Mouse (Mus musculus): ENCODE results near the gene Best3. TPM values are rescaled to one million over a fixed set of nuclear protein-coding genes. Genes with fewer than 3 reads are reported as not detected.

Best3 gene
- polyA plus RNA-seq, 1 experiment = 0.08 TPM

DNA sequence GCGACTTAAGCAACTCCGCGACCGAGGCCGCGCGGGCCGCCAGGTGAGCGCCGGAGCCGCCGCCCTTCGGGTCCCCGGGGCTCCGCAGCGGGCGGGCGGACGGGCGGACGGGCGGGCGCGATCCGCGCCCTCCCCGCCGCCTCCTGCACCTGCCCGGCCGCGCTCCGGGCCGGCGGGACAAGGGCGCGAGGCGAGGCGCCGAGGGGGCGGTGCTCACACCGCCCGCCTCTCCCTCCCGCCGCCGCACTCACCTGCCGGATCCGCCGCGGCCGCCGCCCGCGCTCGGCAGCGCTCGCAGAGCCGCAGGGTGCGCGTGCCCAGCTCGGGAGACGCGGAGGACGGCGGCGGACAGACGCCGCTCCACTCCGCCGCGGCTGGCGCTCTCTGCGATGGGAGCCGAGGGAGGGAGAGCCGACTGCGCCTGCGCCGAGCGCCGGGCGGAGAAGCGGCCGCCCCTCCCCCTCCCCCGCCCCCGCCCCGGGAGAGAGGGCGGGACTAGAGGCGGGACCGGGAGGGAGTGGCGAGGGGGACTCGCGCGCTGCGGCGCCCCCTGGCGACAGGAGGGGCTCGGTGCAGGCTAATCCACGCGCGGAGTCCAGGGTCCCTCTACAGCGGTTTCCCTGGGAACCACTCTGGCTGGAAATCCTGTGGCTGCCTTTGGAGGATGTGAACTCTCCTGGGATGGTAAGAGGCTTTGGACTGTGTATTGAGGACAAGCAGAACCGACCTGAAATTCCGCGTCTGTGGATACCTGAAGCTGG lies 35.9 kb upstream of the Best3 start, which contains the start of gene Rab3ip:
Gene Rab3ip, minus strand, starts transcription at position 761 of the 761 bp plus-strand sequence.
- H3K4me1 ChIP-seq (ENCODE audit: control insufficient read depth, insufficient read depth, insufficient read length, low read length) = peaks cover 8% of the 10 kb centered on the region; the same call in 1 of the 2 replicates
- peak within 1 kb of the TSS; percentile 76 for H3K27ac ChIP-seq (ENCODE audit: insufficient read depth, low read depth, low read length)
- H3K36me3 ChIP-seq (ENCODE audit: control insufficient read depth, insufficient read depth, low read length) = no peaks in the 10 kb centered on the region
- peak within 1 kb of the TSS; percentile 95 for H3K4me3 ChIP-seq (ENCODE audit: low read depth, low read length)
- 1% methylated on average over 102 of the region's 103 CpGs for WGBS
- H3K27me3 ChIP-seq (ENCODE audit: control insufficient read depth, insufficient read depth, low read length) = no peaks in the 10 kb centered on the region
- TF ChIP-seq CTCF (IDR thresholded peaks at IDR 0.05; ENCODE audit: extremely low read depth, insufficient read length, insufficient replicate concordance, low read depth, low read length) = peak; percentile 88
- peak; percentile 76 for TF ChIP-seq POLR2A (IDR thresholded peaks at IDR 0.05; ENCODE audit: low read depth, low read length)

DNA sequence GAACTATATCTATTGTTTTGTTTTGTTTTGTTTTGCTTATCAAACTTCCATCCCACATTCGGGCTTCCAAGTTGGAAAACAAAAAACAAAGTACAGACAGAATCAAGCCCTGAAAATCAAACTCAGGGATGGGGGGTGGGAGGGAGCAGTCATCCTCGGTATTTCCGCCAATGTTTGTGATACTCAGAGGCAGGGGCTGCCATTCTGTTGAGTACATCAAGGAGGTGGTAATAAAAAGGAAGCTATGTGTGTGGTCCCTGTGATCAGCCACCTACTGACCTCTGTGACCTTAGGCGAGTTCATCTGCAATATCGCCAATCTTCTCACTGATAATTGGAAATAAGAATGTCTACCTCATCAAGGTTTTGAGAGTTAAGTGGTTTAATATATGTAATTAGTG lies 35.2 kb upstream of the Best3 start:
- peaks cover 8% of the 10 kb centered on the region; the same call in 1 of the 2 replicates for H3K4me1 ChIP-seq (ENCODE audit: control insufficient read depth, insufficient read depth, insufficient read length, low read length)
- H3K27ac ChIP-seq (ENCODE audit: insufficient read depth, low read depth, low read length) = no peak overlapping the region
- 14% methylated on average over 5 of the region's 5 CpGs for WGBS

DNA sequence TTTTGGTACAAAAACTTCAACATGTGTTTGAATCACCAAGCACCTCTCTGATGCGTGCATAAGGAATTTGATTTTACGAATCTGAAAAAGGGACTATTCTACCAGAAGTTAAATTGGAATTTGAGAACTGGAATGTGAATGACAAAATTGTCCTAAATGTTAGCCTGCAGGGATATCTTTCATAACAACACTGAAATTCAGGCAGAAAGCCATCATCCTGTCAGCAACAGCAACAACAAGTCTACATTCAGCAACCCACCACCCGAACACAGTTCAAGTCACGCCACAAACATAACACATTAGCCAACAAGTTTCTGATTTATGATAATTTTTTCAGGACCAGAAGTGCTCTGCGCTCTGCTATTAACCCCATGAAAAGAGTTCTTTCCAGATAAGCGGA lies 30.9 kb upstream of the Best3 start:
- Histone ChIP-seq H3K27me3 (ENCODE audit: control insufficient read depth, insufficient read depth, low read length) (no peaks in the 10 kb centered on the region), H3K36me3 (ENCODE audit: control insufficient read depth, insufficient read depth, low read length) (no peaks in the 10 kb centered on the region), H3K27ac (ENCODE audit: insufficient read depth, low read depth, low read length) (no peak overlapping the region), H3K4me1 (ENCODE audit: control insufficient read depth, insufficient read depth, insufficient read length, low read length) (peaks cover 2% of the 10 kb centered on the region; the same call in 1 of the 2 replicates), H3K4me3 (ENCODE audit: low read depth, low read length) (no peak overlapping the region)
- TF ChIP-seq POLR2A (IDR thresholded peaks at IDR 0.05; ENCODE audit: low read depth, low read length) (no peak), CTCF (IDR thresholded peaks at IDR 0.05; ENCODE audit: extremely low read depth, insufficient read length, insufficient replicate concordance, low read depth, low read length) (no peak)
- WGBS = 97% methylated on average over 6 of the region's 6 CpGs

More for the DNA sequence above, 35.2 kb upstream of the Best3 start:
- H3K27me3 ChIP-seq (ENCODE audit: control insufficient read depth, insufficient read depth, low read length) = no peaks in the 10 kb centered on the region
- H3K36me3 ChIP-seq (ENCODE audit: control insufficient read depth, insufficient read depth, low read length) = no peaks in the 10 kb centered on the region
- TF ChIP-seq CTCF (IDR thresholded peaks at IDR 0.05; ENCODE audit: extremely low read depth, insufficient read length, insufficient replicate concordance, low read depth, low read length) (no peak), POLR2A (IDR thresholded peaks at IDR 0.05; ENCODE audit: low read depth, low read length) (no peak)
- H3K4me3 ChIP-seq (ENCODE audit: low read depth, low read length) = peak overlapping the region; percentile 43

DNA sequence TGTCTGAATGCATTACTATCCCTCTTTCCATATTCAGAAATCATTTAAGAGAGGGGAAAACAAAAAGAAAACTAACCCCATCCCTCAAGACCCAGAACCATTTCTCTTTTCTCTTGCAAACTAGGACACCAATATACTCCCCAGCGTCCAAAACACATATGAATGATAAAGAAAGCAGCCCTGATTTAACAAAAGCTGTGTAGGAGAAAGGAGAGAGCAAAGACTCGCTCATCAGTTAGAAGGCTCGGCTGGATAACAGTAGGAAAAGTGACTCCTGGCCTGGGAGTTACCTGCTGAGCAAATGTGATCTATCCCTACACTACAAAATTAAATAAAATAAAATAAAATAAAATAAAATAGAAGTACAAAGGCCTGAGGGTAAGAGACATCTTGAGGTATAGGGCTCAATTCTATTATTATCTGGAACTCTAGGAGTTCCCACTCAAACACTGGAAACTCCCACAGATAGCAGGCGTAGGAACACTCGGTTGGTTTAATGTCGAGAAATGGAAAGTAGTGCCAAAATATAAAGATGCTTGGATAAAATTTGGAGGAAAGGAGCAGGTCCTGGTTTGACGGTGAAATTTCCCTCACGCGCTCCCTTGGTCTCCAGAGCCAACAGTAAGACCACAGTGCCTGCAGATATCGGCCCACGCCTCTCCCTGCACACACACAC lies 29.5 kb upstream of the Best3 start:
- WGBS = 96% methylated on average over 11 of the region's 11 CpGs
- Histone ChIP-seq H3K4me3 (ENCODE audit: low read depth, low read length) (no peak overlapping the region), H3K27me3 (ENCODE audit: control insufficient read depth, insufficient read depth, low read length) (no peaks in the 10 kb centered on the region), H3K4me1 (ENCODE audit: control insufficient read depth, insufficient read depth, insufficient read length, low read length) (no peaks in the 10 kb centered on the region), H3K27ac (ENCODE audit: insufficient read depth, low read depth, low read length) (no peak overlapping the region), H3K36me3 (ENCODE audit: control insufficient read depth, insufficient read depth, low read length) (no peaks in the 10 kb centered on the region)
- TF ChIP-seq CTCF (IDR thresholded peaks at IDR 0.05; ENCODE audit: extremely low read depth, insufficient read length, insufficient replicate concordance, low read depth, low read length) (no peak), POLR2A (IDR thresholded peaks at IDR 0.05; ENCODE audit: low read depth, low read length) (no peak)

DNA sequence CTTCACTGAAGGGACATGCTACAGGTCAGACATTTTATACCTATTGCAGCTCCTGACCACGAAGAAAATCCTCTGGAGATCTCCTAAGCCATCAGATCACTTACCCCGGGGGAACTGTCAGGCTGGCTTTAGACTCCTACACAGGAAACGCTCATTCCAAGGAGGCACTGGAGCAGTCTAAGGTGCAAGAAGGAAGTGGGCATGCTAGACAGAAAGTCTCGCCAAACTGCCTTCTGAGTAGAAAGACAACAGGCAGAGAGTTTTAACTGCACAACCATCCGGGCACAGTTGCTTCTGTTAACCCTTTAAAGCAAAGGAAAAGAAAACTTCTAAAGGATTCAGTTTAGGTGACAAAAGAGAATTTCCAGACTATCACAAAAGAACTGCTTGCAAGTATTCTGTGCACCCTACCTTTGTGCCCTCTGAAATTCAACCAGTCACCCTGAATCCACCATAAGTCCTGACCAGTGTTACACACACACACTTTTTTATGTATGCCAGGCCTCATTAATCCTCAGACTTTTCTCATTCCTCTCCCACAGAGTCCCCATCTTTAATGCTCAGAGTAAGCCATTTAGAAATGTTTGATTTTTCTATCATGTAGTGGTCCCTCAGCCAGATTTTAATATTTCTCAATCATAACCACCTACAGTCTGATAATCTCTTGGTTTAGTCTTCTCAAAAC lies 28.1 kb upstream of the Best3 start:
- WGBS = 34% methylated on average over 5 of the region's 5 CpGs
- Histone ChIP-seq H3K27ac (ENCODE audit: insufficient read depth, low read depth, low read length) (no peak overlapping the region), H3K27me3 (ENCODE audit: control insufficient read depth, insufficient read depth, low read length) (no peaks in the 10 kb centered on the region), H3K4me3 (ENCODE audit: low read depth, low read length) (no peak overlapping the region), H3K4me1 (ENCODE audit: control insufficient read depth, insufficient read depth, insufficient read length, low read length) (no peaks in the 10 kb centered on the region), H3K36me3 (ENCODE audit: control insufficient read depth, insufficient read depth, low read length) (no peaks in the 10 kb centered on the region)
- TF ChIP-seq CTCF (IDR thresholded peaks at IDR 0.05; ENCODE audit: extremely low read depth, insufficient read length, insufficient replicate concordance, low read depth, low read length) = no peak
- no peak for TF ChIP-seq POLR2A (IDR thresholded peaks at IDR 0.05; ENCODE audit: low read depth, low read length)

DNA sequence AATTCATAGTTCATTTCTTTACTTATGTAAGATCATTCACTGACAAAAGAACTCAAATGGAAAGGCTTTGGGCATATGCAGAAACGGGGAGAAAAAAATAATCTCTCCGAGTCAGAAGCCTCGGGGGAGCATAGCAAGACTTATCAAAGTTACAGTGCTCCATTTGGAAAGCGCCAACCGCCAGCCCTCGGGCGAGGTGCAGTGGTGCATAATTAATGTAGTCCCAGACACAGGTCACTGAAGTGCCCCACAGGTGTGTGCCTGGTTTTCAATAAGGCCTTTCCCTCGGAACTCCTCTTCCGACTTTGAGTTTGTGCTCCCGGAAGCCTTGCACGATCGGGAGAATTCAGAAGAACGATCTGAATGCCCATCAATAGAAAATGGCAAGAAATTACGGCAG lies 24.0 kb upstream of the Best3 start:
- Histone ChIP-seq H3K4me3 (ENCODE audit: low read depth, low read length) (no peak overlapping the region), H3K27me3 (ENCODE audit: control insufficient read depth, insufficient read depth, low read length) (no peaks in the 10 kb centered on the region), H3K4me1 (ENCODE audit: control insufficient read depth, insufficient read depth, insufficient read length, low read length) (no peaks in the 10 kb centered on the region), H3K27ac (ENCODE audit: insufficient read depth, low read depth, low read length) (no peak overlapping the region), H3K36me3 (ENCODE audit: control insufficient read depth, insufficient read depth, low read length) (no peaks in the 10 kb centered on the region)
- WGBS = 85% methylated on average over 14 of the region's 14 CpGs
- no peak for TF ChIP-seq CTCF (IDR thresholded peaks at IDR 0.05; ENCODE audit: extremely low read depth, insufficient read length, insufficient replicate concordance, low read depth, low read length)

DNA sequence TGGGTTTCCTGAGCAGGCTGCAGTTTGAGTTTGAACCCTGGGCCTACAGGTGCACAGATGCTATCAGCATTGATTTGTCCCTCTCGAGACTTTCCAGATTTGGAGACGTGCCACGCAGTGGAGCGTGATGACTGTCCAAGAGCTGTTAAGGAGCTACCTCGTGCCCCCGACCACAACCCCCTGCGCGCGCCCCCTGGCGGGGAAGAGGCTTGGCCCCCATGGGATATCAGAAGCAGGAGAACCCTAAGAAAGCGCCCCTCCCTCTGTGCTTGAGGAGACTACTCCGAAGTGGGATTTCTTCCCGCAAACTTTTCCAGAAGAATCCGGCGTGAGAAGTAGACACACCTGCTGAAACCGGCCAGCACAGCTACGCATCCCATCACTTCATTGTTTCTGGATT lies 23.3 kb upstream of the Best3 start:
- WGBS = 48% methylated on average over 17 of the region's 17 CpGs
- Histone ChIP-seq H3K27me3 (ENCODE audit: control insufficient read depth, insufficient read depth, low read length) (no peaks in the 10 kb centered on the region), H3K27ac (ENCODE audit: insufficient read depth, low read depth, low read length) (no peak overlapping the region), H3K4me1 (ENCODE audit: control insufficient read depth, insufficient read depth, insufficient read length, low read length) (no peaks in the 10 kb centered on the region), H3K36me3 (ENCODE audit: control insufficient read depth, insufficient read depth, low read length) (no peaks in the 10 kb centered on the region), H3K4me3 (ENCODE audit: low read depth, low read length) (no peak overlapping the region)
- no peak for TF ChIP-seq POLR2A (IDR thresholded peaks at IDR 0.05; ENCODE audit: low read depth, low read length)
- no peak for TF ChIP-seq CTCF (IDR thresholded peaks at IDR 0.05; ENCODE audit: extremely low read depth, insufficient read length, insufficient replicate concordance, low read depth, low read length)
